Mouse (Mus musculus) cortical plate, adult 2 months (tissue): ENCODE results near the gene Rab11fip4. TPM values are rescaled to one million over a fixed set of nuclear protein-coding genes. Genes with fewer than 3 reads are reported as not detected.

ENCODE experiments used
- H3K27ac ChIP-seq: fragments of 200-500 bp; 2 replicates; pipeline ENCODE4 v1.5.1; 2012; ENCODE audit warnings: low read length, control low read depth, inconsistent platforms; ENCODE audit not compliant: insufficient read depth
- H3K4me1 ChIP-seq: fragments of 200-500 bp; 2 replicates; pipeline ENCODE4 v1.6.1; 2011; ENCODE audit warnings: low read length; ENCODE audit not compliant: control insufficient read depth, insufficient read depth
- H3K4me3 ChIP-seq: fragments of 200-500 bp; 2 replicates; pipeline ENCODE4 v1.5.1; 2011; ENCODE audit warnings: mild to moderate bottlenecking, low read length, control low read depth; ENCODE audit not compliant: insufficient read depth
- CTCF ChIP-seq: fragments of 200-500 bp; IDR thresholded peaks from 2 replicates; pipeline ENCODE4 v1.5.1; 2011; ENCODE audit warnings: mild to moderate bottlenecking, control low read depth, low read length; ENCODE audit not compliant: insufficient read depth; ENCODE audit errors: extremely low read depth
- POLR2A ChIP-seq: fragments of 200-500 bp; IDR thresholded peaks from 2 replicates; pipeline ENCODE4 v1.6.1; 2011; ENCODE audit warnings: mild to moderate bottlenecking, low read length, control low read depth; ENCODE audit not compliant: insufficient read depth; ENCODE audit errors: extremely low read depth
- polyA plus RNA-seq: library from polyadenylated mRNA; depleted of rRNA; stranded (reverse); fragments of >200 nt; gene quantifications from 2 replicates; pipeline ENCODE4 v1.2.3, GENCODE M21; 2012

Gene Rab11fip4
- polyA plus RNA-seq, 1 experiment = 135 TPM

DNA sequence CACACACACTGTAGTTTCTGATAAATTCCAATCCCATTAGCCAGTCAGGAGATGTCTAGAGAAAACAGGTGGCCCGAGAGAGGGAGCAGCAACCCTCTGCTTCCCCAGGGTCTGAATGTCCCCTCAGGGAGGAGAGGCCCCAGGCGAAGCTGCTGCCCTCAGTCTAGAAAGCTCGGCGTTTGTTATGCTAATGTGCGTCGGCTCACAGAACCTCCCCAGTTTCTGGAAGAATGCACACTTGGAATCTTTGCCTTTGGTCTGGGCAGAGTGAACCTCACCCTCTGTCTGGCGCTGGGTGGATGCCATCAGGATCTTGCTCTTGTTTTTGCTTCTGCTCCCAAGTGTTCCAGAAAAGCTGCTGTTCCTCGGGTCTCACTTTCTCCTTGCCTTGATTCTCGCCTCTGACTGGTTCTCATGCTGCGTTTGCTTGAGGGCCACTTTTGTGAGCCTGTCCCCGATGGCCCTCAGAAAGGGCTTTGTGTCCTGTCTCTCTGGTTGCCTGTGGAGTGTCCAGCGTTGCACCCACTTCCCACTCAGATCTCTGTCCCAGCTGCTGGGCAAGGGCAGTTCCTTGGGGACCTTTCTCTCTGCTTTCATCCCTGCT, 55.6 kb downstream of the Rab11fip4 start:
- peak overlapping the region; percentile 24; the same call in 1 of the 2 replicates for H3K27ac ChIP-seq
- no peak overlapping the region for H3K4me3 ChIP-seq
- TF ChIP-seq CTCF (no peak), POLR2A (no peak)
- H3K4me1 ChIP-seq = peaks cover 12% of the 10 kb centered on the region

DNA sequence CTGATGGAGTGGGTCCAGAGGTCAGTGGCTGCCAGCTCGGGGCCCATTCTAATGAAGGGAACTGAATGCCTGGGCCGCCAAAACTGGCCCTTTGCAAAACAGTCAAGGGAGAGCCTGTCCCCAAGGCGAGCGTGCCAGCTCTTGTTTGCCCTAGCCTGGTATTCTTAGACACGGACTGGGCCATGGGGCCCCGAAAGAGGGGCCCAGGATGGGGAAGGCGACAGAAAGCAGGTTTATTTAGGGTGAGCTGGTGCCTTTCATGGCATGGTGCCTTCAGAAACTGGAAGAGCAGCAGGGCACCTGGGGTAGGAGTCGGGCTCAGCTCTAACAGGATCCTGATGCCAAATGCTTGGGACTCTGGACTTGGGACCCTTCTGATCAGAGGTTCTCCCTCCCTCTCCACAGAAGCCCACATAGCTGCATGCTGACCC, 56.1 kb downstream of the Rab11fip4 start:
- TF ChIP-seq POLR2A (no peak), CTCF (no peak)
- peak overlapping the region; percentile 40; the same call in 1 of the 2 replicates for H3K27ac ChIP-seq
- H3K4me3 ChIP-seq = no peak overlapping the region
- peaks cover 12% of the 10 kb centered on the region for H3K4me1 ChIP-seq

DNA sequence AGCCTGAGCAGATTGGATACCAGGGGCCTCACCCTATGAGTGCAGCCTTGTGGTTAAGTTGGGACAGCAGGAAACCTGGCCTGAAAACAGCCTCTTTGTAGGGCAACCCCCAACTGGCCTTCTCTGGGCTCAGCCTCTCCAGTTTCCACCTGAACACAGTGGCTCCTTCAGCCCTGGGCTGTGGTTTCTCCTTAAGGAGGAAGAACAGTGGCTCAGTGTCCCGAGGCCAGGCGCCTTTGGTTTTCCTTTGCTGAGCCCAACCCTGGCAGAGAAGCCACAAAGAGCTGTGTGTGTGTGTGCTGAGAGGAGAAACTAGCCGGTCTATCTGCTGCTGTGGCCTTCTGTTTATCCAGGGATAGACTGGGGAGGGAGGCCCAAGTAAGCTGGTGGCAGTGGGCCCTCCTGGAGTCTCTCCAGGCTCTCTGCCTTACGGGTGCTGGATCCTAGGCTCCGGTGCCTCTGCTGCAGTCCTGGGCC, 59.4 kb downstream of the Rab11fip4 start:
- Histone ChIP-seq H3K4me1 (peaks cover 8% of the 10 kb centered on the region), H3K27ac (0 out of 2 replicates have a peak overlapping the region, but pooled peaks have one; percentile 4), H3K4me3 (no peak overlapping the region)
- TF ChIP-seq POLR2A (no peak), CTCF (no peak)

DNA sequence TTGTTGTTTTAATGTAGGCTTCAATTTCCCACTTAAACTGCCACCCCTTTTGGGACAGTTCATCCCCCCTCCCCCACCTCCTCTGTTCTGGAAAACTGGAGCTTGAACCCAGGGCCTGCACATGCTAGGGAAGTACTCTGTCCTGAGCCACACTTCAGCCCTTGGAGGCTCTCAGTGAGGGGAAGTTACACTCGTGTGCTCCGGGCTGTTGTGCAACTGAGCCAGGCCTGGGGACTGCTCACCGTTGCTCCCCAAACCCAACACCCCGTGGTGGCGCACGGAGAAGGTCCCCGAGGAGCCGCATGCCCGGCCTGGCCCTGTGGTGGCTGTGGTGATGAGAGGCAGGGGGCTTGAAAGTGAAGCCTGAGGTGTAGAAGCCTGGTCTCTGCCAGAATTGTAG, 61.2 kb downstream of the Rab11fip4 start:
- H3K4me3 ChIP-seq = no peak overlapping the region
- H3K27ac ChIP-seq = no peak overlapping the region
- peaks cover 9% of the 10 kb centered on the region for H3K4me1 ChIP-seq
- TF ChIP-seq POLR2A = no peak
- no peak for TF ChIP-seq CTCF

DNA sequence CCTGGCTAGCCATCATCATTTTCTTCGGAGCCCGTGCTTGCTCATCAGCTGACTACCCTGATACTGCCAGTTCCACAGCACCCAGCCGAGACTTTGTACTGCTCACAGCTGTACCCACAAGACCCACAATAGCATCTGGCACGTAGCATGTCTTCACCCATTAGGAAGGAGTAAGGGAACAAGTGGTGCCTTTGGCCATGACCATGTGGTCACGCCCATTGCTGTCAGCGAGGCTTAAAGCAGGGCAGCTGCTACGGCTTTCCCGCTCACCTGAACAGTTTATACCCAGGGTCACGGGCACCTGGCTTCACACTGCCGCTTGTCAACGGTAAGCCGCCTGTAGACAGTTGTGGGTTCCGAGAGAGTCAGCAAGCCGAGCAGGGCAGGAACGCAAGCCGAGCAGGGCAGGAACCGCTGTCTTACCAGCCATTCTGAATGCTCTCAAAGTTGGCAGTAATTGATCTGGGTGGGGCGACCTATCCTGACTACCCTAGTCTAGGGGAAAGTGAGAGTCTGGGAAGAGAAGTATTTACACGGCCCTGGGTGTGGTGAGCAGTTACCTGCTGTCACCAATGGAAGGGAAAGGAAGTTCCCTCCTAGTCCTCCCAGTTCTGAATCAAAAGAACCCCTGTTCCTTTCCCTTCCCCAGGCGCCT, 62.0 kb downstream of the Rab11fip4 start:
- Histone ChIP-seq H3K4me1 (peaks cover 9% of the 10 kb centered on the region), H3K4me3 (no peak overlapping the region), H3K27ac (no peak overlapping the region)
- TF ChIP-seq POLR2A (no peak), CTCF (no peak)

DNA sequence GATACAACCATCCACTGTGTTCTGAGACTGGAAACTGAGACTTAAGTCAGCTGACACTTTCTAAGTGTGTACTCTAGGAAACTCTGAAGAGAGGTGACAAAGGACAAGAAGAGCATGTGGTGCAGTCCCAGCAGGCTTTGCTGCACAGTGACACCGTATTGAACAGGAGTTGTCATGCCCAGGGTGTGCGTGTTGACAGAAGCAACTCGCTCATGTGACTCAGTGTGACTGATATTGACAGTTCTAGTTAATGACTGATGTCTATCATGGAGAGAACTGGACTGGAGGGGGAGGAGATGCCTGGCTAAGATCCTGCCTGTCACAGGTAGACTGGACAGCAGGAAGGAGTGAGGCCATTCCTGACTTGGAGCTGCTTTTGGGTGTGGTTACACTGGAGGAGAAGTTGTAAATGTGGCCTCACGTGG, 63.4 kb downstream of the Rab11fip4 start:
- TF ChIP-seq POLR2A (no peak), CTCF (no peak)
- Histone ChIP-seq H3K27ac (no peak overlapping the region), H3K4me1 (peaks cover 9% of the 10 kb centered on the region), H3K4me3 (no peak overlapping the region)

DNA sequence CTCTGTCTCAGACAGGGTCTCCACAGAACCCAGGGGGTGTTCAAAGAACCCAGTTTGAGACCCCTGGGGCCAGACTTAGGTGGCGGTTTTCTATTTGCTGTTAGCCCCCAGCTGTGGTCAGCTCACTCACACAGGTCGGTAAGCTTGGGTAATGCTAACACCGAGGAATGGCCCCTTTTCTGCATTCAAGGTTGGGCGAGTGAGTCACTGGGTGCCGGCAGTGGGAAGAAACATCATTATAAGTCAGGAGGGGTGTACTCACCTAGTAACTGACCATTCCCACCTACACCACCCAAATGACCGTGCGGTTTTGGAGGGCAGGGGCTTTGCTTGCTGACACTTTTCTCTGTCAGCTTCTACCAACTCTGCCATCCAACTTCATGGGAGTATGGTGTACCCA, 64.6 kb downstream of the Rab11fip4 start:
- TF ChIP-seq CTCF (no peak), POLR2A (no peak)
- H3K4me1 ChIP-seq = peaks cover 8% of the 10 kb centered on the region
- no peak overlapping the region for H3K4me3 ChIP-seq
- no peak overlapping the region for H3K27ac ChIP-seq

DNA sequence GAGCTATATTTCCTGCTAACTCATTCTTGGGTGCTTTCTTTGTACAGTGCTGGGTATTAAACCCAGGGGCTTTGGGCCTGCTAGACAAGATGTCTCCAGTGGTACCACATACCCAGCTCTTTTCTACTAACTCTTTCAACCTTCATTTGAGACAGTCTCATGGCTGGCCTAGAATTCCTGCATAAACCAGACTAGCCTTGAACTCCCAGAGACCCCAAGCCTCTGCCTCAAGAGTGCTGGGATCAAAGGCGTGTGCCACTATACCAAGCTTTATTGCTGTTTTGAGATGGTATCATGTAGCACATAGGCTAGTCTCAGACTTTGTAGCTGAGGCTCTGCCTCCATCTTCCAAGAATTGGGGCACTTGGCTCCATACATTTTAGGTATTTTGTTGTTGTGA, 65.5 kb downstream of the Rab11fip4 start:
- H3K27ac ChIP-seq = no peak overlapping the region
- TF ChIP-seq CTCF = no peak
- TF ChIP-seq POLR2A = no peak
- H3K4me1 ChIP-seq = peaks cover 8% of the 10 kb centered on the region
- no peak overlapping the region for H3K4me3 ChIP-seq

DNA sequence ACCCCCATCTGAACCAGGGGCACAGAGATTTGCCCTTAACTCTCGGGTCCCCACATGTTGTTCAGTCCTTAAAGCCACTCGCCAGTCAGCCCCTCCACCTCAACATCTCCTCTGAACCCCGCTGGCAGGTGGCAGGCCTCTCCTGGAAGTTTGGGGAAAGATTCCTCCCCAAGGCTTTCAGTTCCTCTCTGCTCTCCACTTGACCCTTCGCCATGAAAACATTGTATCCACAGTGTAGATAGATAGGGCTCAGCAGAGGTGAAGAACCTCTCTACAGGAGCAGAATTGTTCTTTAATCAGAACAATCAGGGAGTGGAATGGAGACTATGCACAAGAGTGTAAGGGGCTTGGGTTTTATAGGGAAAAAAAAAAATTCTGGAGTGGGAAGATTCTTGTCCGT, 66.0 kb downstream of the Rab11fip4 start:
- no peak overlapping the region for H3K27ac ChIP-seq
- no peak overlapping the region for H3K4me3 ChIP-seq
- TF ChIP-seq POLR2A (no peak), CTCF (no peak)
- peaks cover 8% of the 10 kb centered on the region for H3K4me1 ChIP-seq

DNA sequence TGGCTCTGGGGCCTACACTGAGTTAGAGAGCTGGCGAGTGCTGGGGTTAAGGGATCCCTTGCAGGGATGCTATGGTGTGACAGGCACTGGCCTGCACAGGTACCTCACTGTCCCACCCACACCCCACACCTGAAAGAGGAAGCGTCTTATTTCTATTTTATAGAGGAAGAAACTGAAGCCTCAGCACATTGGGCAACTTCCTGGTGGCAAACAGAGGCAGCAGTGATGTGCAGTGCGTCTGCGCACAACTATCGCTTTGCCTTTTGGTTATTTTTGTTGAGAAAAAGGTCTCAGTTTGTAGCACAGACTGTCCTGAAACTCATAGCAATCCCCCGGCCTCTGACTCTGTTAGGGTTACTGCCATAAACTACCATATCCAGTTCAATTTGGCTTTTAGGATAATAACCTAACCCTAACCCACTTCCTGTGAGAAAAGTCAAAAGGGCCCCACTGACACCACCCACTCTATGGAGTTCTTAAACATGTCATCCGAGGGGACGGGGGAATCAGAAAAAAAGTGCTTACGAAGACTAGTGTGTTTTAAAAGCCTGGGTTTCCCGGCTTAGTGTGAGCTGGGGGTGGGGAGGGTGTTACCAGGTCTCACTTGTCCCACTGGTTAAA, 67.3 kb downstream of the Rab11fip4 start:
- TF ChIP-seq CTCF (no peak), POLR2A (no peak)

More for the DNA sequence above, 67.3 kb downstream of the Rab11fip4 start:
- no peak overlapping the region for H3K4me3 ChIP-seq
- peaks cover 7% of the 10 kb centered on the region for H3K4me1 ChIP-seq
- H3K27ac ChIP-seq = no peak overlapping the region
